Mouse (Mus musculus): ENCODE results near the gene Zfp617.
"Not testable (repeated sequence)": the region's sequence is repeated elsewhere in the genome, so short reads cannot be mapped to it uniquely, and the experiment has no call there.

Zfp617 gene

GRCm38 (mm10) chr8:71952961-71953700 lies 44.7 kb downstream of the Zfp617 start:
- DNase-seq, result not testable (repeated sequence)

- no peak for DNase-seq
Observed at GRCm38 (mm10) chr8:71954666-71955065, 46.2 kb downstream of the Zfp617 start.

- DNase-seq, result no peak
Observed at GRCm38 (mm10) chr8:71960483-71960882, 52.0 kb downstream of the Zfp617 start.

- no peak for DNase-seq
Observed at GRCm38 (mm10) chr8:71961796-71962195, 53.4 kb downstream of the Zfp617 start.

GRCm38 (mm10) chr8:71964051-71964450 lies 55.6 kb downstream of the Zfp617 start:
- DNase-seq, result no peak

GRCm38 (mm10) chr8:71965166-71965565 lies 56.7 kb downstream of the Zfp617 start:
- no peak for DNase-seq

- no peak for DNase-seq
Observed at GRCm38 (mm10) chr8:71966411-71966810, 58.0 kb downstream of the Zfp617 start.

- DNase-seq, result no peak
Observed at GRCm38 (mm10) chr8:71967261-71967660, 58.8 kb downstream of the Zfp617 start.

- DNase-seq, result no peak
Observed at GRCm38 (mm10) chr8:71968100-71968499, 59.7 kb downstream of the Zfp617 start.

GRCm38 (mm10) chr8:71968636-71969035 lies 60.2 kb downstream of the Zfp617 start:
- DNase-seq, result no peak

GRCm38 (mm10) chr8:71971945-71972344 lies 63.5 kb downstream of the Zfp617 start:
- DNase-seq, result no peak

- DNase-seq, result no peak
Observed at GRCm38 (mm10) chr8:71974211-71974610, 65.8 kb downstream of the Zfp617 start.

- DNase-seq, result no peak
Observed at GRCm38 (mm10) chr8:71981032-71981431, 72.6 kb downstream of the Zfp617 start.

- DNase-seq, result no peak
Observed at GRCm38 (mm10) chr8:71981456-71981855, 73.0 kb downstream of the Zfp617 start.
